8 mouse cellular contexts compared by ENCODE assay signal in genomic region chrX:48344643-48345384, GRCm38 (mm10). TPM values are rescaled to one million over a fixed set of nuclear protein-coding genes. Genes with fewer than 3 reads are reported as not detected.
DNase-seq lines count a peak whose midpoint lies in the region; ATAC-seq and TF ChIP-seq lines count a peak whose summit lies in the region.

No protein-coding gene starts in this region.

- no peak for ATAC-seq in lung, embryonic 14.5 days (ENCODE audit: insufficient read depth)
- ATAC-seq in forebrain, embryonic 16.5 days: no peak
- ATAC-seq in intestine, embryonic 15.5 days: no peak
- ATAC-seq in liver, postnatal 0 days: no peak

- no peaks in the 10 kb centered on the region for H3K9me3 ChIP-seq in lung, embryonic 14.5 days (ENCODE audit: low read depth, low read length)
- H3K9me3 ChIP-seq in forebrain, embryonic 16.5 days (ENCODE audit: control insufficient read depth, low read length): no peaks in the 10 kb centered on the region
- no peaks in the 10 kb centered on the region for H3K9me3 ChIP-seq in intestine, embryonic 15.5 days
- H3K9me3 ChIP-seq in liver, postnatal 0 days (ENCODE audit: low read length): no peaks in the 10 kb centered on the region

- H3K4me1 ChIP-seq in lung, embryonic 14.5 days (ENCODE audit: insufficient read depth): no peaks in the 10 kb centered on the region
- no peaks in the 10 kb centered on the region for H3K4me1 ChIP-seq in brown adipose tissue, adult 24 weeks (ENCODE audit: control insufficient read depth, insufficient read depth, insufficient read length, low read length)
- peaks cover 12% of the 10 kb centered on the region for H3K4me1 ChIP-seq in forebrain, embryonic 16.5 days (replicated peaks; ENCODE audit: control insufficient read depth, insufficient read depth, low read length)
- H3K4me1 ChIP-seq in intestine, embryonic 15.5 days (replicated peaks): 0 out of 2 replicates have a peak, but pooled peaks cover 2% of the 10 kb centered on the region
- no peaks in the 10 kb centered on the region; the same call in none of the 2 replicates for H3K4me1 ChIP-seq in liver, postnatal 0 days (ENCODE audit: insufficient read depth)
- 0 out of 2 replicates have a peak, but pooled peaks cover 5% of the 10 kb centered on the region for H3K4me1 ChIP-seq in small intestine, adult 2 months (ENCODE audit: control insufficient read depth, insufficient read depth, insufficient read length, low read length)

- DNase-seq in lung, embryonic 14.5 days: peak; percentile 39
- DNase-seq in lung, postnatal 14 days: no peak
- DNase-seq in liver, postnatal 0 days: peak; percentile 26
- no peak for DNase-seq in frontal cortex, postnatal 25 days (ENCODE audit: low spot score in 2 of 2)

- peak overlapping the region; percentile 56 for H3K9ac ChIP-seq in lung, embryonic 14.5 days
- H3K9ac ChIP-seq in forebrain, embryonic 16.5 days (replicated peaks; ENCODE audit: low read depth, low read length): peak overlapping the region; percentile 68
- H3K9ac ChIP-seq in intestine, embryonic 15.5 days: peak overlapping the region; percentile 50
- peak overlapping the region; percentile 70 for H3K9ac ChIP-seq in liver, postnatal 0 days (replicated peaks)

- no peak for TF ChIP-seq POLR2A in small intestine, adult 2 months (IDR thresholded peaks at IDR 0.05; ENCODE audit: low read depth, low read length)

- TF ChIP-seq EP300 in liver, postnatal 0 days (IDR thresholded peaks at IDR 0.05; ENCODE audit: low read depth): no peak

- no peaks in the 10 kb centered on the region for H3K27me3 ChIP-seq in lung, embryonic 14.5 days (ENCODE audit: insufficient read depth, low read length)
- H3K27me3 ChIP-seq in forebrain, embryonic 16.5 days (replicated peaks; ENCODE audit: control insufficient read depth, insufficient read depth, low read length): no peaks in the 10 kb centered on the region
- no peaks in the 10 kb centered on the region for H3K27me3 ChIP-seq in intestine, embryonic 15.5 days (replicated peaks)
- 0 out of 2 replicates have a peak, but pooled peaks cover 3% of the 10 kb centered on the region for H3K27me3 ChIP-seq in liver, postnatal 0 days (ENCODE audit: insufficient read depth, low read length)
- H3K27me3 ChIP-seq in small intestine, adult 2 months (ENCODE audit: control insufficient read depth, insufficient read depth, low read length): no peaks in the 10 kb centered on the region

- peak overlapping the region; percentile 74 for H3K4me2 ChIP-seq in lung, embryonic 14.5 days
- H3K4me2 ChIP-seq in forebrain, embryonic 16.5 days (ENCODE audit: low read length): peak overlapping the region; percentile 55
- peak overlapping the region; percentile 81 for H3K4me2 ChIP-seq in intestine, embryonic 15.5 days (replicated peaks)
- H3K4me2 ChIP-seq in liver, postnatal 0 days (ENCODE audit: low read depth, low read length): peak overlapping the region; percentile 89

- peak overlapping the region; percentile 53 for H3K4me3 ChIP-seq in lung, embryonic 14.5 days (ENCODE audit: low read depth, low read length)
- peak overlapping the region; percentile 95 for H3K4me3 ChIP-seq in brown adipose tissue, adult 24 weeks (ENCODE audit: insufficient read depth, low read depth, low read length)
- H3K4me3 ChIP-seq in forebrain, embryonic 16.5 days (replicated peaks; ENCODE audit: low read length): peak overlapping the region; percentile 68
- H3K4me3 ChIP-seq in intestine, embryonic 15.5 days (replicated peaks): peak overlapping the region; percentile 52
- peak overlapping the region; percentile 61 for H3K4me3 ChIP-seq in liver, postnatal 0 days (ENCODE audit: low read depth, low read length)
- H3K4me3 ChIP-seq in small intestine, adult 2 months (ENCODE audit: low read depth, low read length): peak overlapping the region; percentile 97

- 7% methylated on average over 20 of the region's 61 CpGs for WGBS in lung, embryonic 14.5 days
- 17% methylated on average over 27 of the region's 61 CpGs for WGBS in forebrain, embryonic 16.5 days
- 10% methylated on average over 43 of the region's 61 CpGs for WGBS in intestine, embryonic 15.5 days
- WGBS in liver, postnatal 0 days (ENCODE audit: insufficient replicate concordance): 19% methylated on average over 22 of the region's 61 CpGs
- WGBS in small intestine, adult 2 months: 5% methylated on average over 47 of the region's 61 CpGs

- H3K36me3 ChIP-seq in lung, embryonic 14.5 days (ENCODE audit: insufficient read depth): no peaks in the 10 kb centered on the region
- H3K36me3 ChIP-seq in forebrain, embryonic 16.5 days (ENCODE audit: control insufficient read depth, insufficient read depth): no peaks in the 10 kb centered on the region
- no peaks in the 10 kb centered on the region for H3K36me3 ChIP-seq in intestine, embryonic 15.5 days
- H3K36me3 ChIP-seq in liver, postnatal 0 days (replicated peaks; ENCODE audit: insufficient read depth, low read length): no peaks in the 10 kb centered on the region
- no peaks in the 10 kb centered on the region for H3K36me3 ChIP-seq in small intestine, adult 2 months (ENCODE audit: control insufficient read depth, insufficient read depth, low read length)

- TF ChIP-seq CTCF in lung, embryonic 14.5 days (IDR thresholded peaks at IDR 0.05; ENCODE audit: low read depth): no peak
- no peak for TF ChIP-seq CTCF in liver, postnatal 0 days (IDR thresholded peaks at IDR 0.05; ENCODE audit: low read depth)
- no peak for TF ChIP-seq CTCF in small intestine, adult 2 months (IDR thresholded peaks at IDR 0.05; ENCODE audit: extremely low read depth, insufficient read length, insufficient replicate concordance, low read depth, low read length)

- H3K27ac ChIP-seq in lung, embryonic 14.5 days (ENCODE audit: low read depth): no peak overlapping the region; the same call in 1 of the 2 replicates
- no peak overlapping the region for H3K27ac ChIP-seq in brown adipose tissue, adult 24 weeks (replicated peaks; ENCODE audit: low read depth, low read length)
- peak overlapping the region; percentile 82 for H3K27ac ChIP-seq in forebrain, embryonic 16.5 days (ENCODE audit: low read length)
- H3K27ac ChIP-seq in intestine, embryonic 15.5 days: 0 out of 2 replicates have a peak overlapping the region, but pooled peaks have one; percentile 36
- H3K27ac ChIP-seq in liver, postnatal 0 days (ENCODE audit: low read depth): no peak overlapping the region
- H3K27ac ChIP-seq in small intestine, adult 2 months (ENCODE audit: insufficient read depth, low read depth, low read length): no peak overlapping the region

RNA-seq across cellular contexts. Expression of gene Bcorl1, which starts 3.7 kb away (rescaled TPM):
- 6.2 and 7.3 TPM in 2 replicates for polyA plus RNA-seq in lung, embryonic 14.5 days (2014; fragmentation: Nextera tagmentation; extraction: Ambion mirVana)
- polyA plus RNA-seq in brown adipose tissue, adult 24 weeks (2012; ENCODE audit: insufficient read depth, insufficient read length, missing spikeins): 4.0 and 8.8 TPM in 2 replicates
- 8.4 and 8.5 TPM in 2 replicates for polyA plus RNA-seq in forebrain, embryonic 16.5 days (2015; fragmentation: Nextera tagmentation; extraction: Ambion mirVana)
- 4.9 and 5.1 TPM in 2 replicates for polyA plus RNA-seq in intestine, embryonic 15.5 days (2015; fragmentation: Nextera tagmentation; extraction: Ambion mirVana)
- 1.5 TPM in 2 replicates for polyA plus RNA-seq in liver, postnatal 0 days (2015; fragmentation: Nextera tagmentation; extraction: Ambion mirVana)
- 4.4 and 6.8 TPM in 2 replicates for polyA plus RNA-seq in small intestine, adult 2 months (2012; rRNA removed)

Comparison
In these comparisons a context has a peak if more than half of its experiments do, and no peak if none do; other contexts are left out.
1. DNase-seq: peak in lung, embryonic 14.5 days (single experiment) and liver, postnatal 0 days (single experiment); none in lung, postnatal 14 days (single experiment) and frontal cortex, postnatal 25 days (0 of 2).
2. H3K27ac ChIP-seq: peak in forebrain, embryonic 16.5 days (single experiment) and intestine, embryonic 15.5 days (single experiment); none in lung, embryonic 14.5 days (single experiment), brown adipose tissue, adult 24 weeks (single experiment), liver, postnatal 0 days (single experiment) and small intestine, adult 2 months (single experiment).
3. Peak in every context shown above with its lines, with median percentiles within 50 percentile points of each other: H3K4me2 ChIP-seq, H3K4me3 ChIP-seq and H3K9ac ChIP-seq.